Mouse (Mus musculus): ENCODE data around the gene Ddx41.

Gene Ddx41

GRCm38 (mm10) chr13:55508531-55508930 lies 27.9 kb downstream of the Ddx41 start:
- in situ Hi-C loops (cut with MboI, MseI), result no loop called here

- in situ Hi-C loops (cut with MboI, MseI), result no loop called here
These were observed 28.6 kb downstream of the Ddx41 start for GRCm38 (mm10) chr13:55507877-55508276.

GRCm38 (mm10) chr13:55506697-55507096 lies 29.8 kb downstream of the Ddx41 start:
- in situ Hi-C loops (cut with MboI, MseI), result no loop called here

- in situ Hi-C loops (cut with MboI, MseI), result no loop called here
These were observed 30.6 kb downstream of the Ddx41 start for GRCm38 (mm10) chr13:55505810-55506209.

- in situ Hi-C loops (cut with MboI, MseI), result no loop called here
These were observed 32.1 kb downstream of the Ddx41 start for GRCm38 (mm10) chr13:55504390-55504789.

GRCm38 (mm10) chr13:55502405-55502804 lies 34.1 kb downstream of the Ddx41 start:
- in situ Hi-C loops (cut with MboI, MseI), result no loop called here

GRCm38 (mm10) chr13:55500575-55500974 lies 35.9 kb downstream of the Ddx41 start:
- in situ Hi-C loops (cut with MboI, MseI), result no loop called here

GRCm38 (mm10) chr13:55498906-55499305 lies 37.6 kb downstream of the Ddx41 start:
- in situ Hi-C loops (cut with MboI, MseI), result no loop called here

- in situ Hi-C loops (cut with MboI, MseI), result no loop called here
These were observed 39.8 kb downstream of the Ddx41 start for GRCm38 (mm10) chr13:55496661-55497060.

GRCm38 (mm10) chr13:55495702-55496101 lies 40.8 kb downstream of the Ddx41 start:
- in situ Hi-C loops (cut with MboI, MseI), result no loop called here

GRCm38 (mm10) chr13:55494883-55495621 lies 41.4 kb downstream of the Ddx41 start:
- in situ Hi-C loops (cut with MboI, MseI), result no loop called here

GRCm38 (mm10) chr13:55494257-55494656 lies 42.2 kb downstream of the Ddx41 start:
- in situ Hi-C loops (cut with MboI, MseI), result no loop called here

- in situ Hi-C loops (cut with MboI, MseI), result no loop called here
These were observed 48.6 kb downstream of the Ddx41 start, which contains the start of gene Dbn1 for GRCm38 (mm10) chr13:55487578-55488498. Dbn1 (minus strand) TSS chr13:55488111.

- in situ Hi-C loops (cut with MboI, MseI), result no loop called here
These were observed 49.4 kb downstream of the Ddx41 start for GRCm38 (mm10) chr13:55486916-55487577.

- in situ Hi-C loops (cut with MboI, MseI), result no loop called here
These were observed 50.2 kb downstream of the Ddx41 start for GRCm38 (mm10) chr13:55486029-55486794.

GRCm38 (mm10) chr13:55484520-55485088 lies 51.9 kb downstream of the Ddx41 start:
- in situ Hi-C loops (cut with MboI, MseI), result no loop called here

GRCm38 (mm10) chr13:55483593-55483992 lies 52.9 kb downstream of the Ddx41 start:
- in situ Hi-C loops (cut with MboI, MseI), result no loop called here

GRCm38 (mm10) chr13:55483071-55483470 lies 53.4 kb downstream of the Ddx41 start:
- in situ Hi-C loops (cut with MboI, MseI), result no loop called here

- in situ Hi-C loops (cut with MboI, MseI), result no loop called here
These were observed 53.9 kb downstream of the Ddx41 start for GRCm38 (mm10) chr13:55482542-55482941.

Data from T-helper 2 cell (primary cell).